Mouse (Mus musculus) heart, embryonic 15.5 days (tissue): ENCODE measurements around the gene Gm29666. TPM values are rescaled to one million over a fixed set of nuclear protein-coding genes. Genes with fewer than 3 reads are reported as not detected.

Source experiments
- ATAC-seq: fragments of 200-750 bp; cut with Nextera tagmentation; replicated peaks from 2 replicates; pipeline ENCODE4 v1.8.0; 2017; ENCODE audit warnings: low read depth, moderate TSS enrichment; ENCODE audit not compliant: insufficient number of reproducible peaks, insufficient read depth, low FRiP score
- H3K27ac ChIP-seq: fragments of 300-500 bp; sonication (generic); 2 replicates; pipeline ENCODE4 v1.5.1; 2015; ENCODE audit warnings: mild to moderate bottlenecking, inconsistent platforms
- H3K27me3 ChIP-seq: fragments of 300-500 bp; sonication (generic); 2 replicates; pipeline ENCODE4 v1.6.1; 2015; ENCODE audit warnings: inconsistent platforms
- H3K36me3 ChIP-seq: fragments of 300-500 bp; sonication (generic); 2 replicates; pipeline ENCODE4 v1.6.1; 2015; ENCODE audit warnings: mild to moderate bottlenecking, inconsistent platforms
- H3K4me1 ChIP-seq: fragments of 300-500 bp; sonication (generic); replicated peaks from 2 replicates; pipeline ENCODE4 v1.6.1; 2015; ENCODE audit warnings: inconsistent platforms
- H3K4me2 ChIP-seq: fragments of 300-500 bp; sonication (generic); 2 replicates; pipeline ENCODE4 v1.6.1; 2015; ENCODE audit warnings: inconsistent platforms, mild to moderate bottlenecking, moderate library complexity
- H3K4me3 ChIP-seq: fragments of 300-500 bp; sonication (generic); 2 replicates; pipeline ENCODE4 v1.5.1; 2015; ENCODE audit warnings: mild to moderate bottlenecking, inconsistent platforms
- H3K9ac ChIP-seq: fragments of 300-500 bp; sonication (generic); 2 replicates; pipeline ENCODE4 v1.6.1; 2015; ENCODE audit warnings: mild to moderate bottlenecking, inconsistent platforms
- H3K9me3 ChIP-seq: fragments of 300-500 bp; sonication (generic); replicated peaks from 2 replicates; pipeline ENCODE4 v1.6.1; 2016; ENCODE audit warnings: inconsistent platforms
- WGBS: fragments of 180-500 bp; shearing (Covaris S2); methylation state at CpG from one replicate; pipeline ENCODE4 v1.1.7; 2015; ENCODE audit warnings: mixed read lengths; 5-methylcytosine and 5-hydroxymethylcytosine counted together
- polyA plus RNA-seq: library from polyadenylated mRNA; unstranded; fragments of >200 nt; fragmentation: Nextera tagmentation; extraction: Ambion mirVana; gene quantifications from 2 replicates; pipeline ENCODE4 v1.2.1, GENCODE M21; 2015

Gm29666 gene
- 0.38 and 0.40 TPM in 2 replicates for polyA plus RNA-seq

DNA sequence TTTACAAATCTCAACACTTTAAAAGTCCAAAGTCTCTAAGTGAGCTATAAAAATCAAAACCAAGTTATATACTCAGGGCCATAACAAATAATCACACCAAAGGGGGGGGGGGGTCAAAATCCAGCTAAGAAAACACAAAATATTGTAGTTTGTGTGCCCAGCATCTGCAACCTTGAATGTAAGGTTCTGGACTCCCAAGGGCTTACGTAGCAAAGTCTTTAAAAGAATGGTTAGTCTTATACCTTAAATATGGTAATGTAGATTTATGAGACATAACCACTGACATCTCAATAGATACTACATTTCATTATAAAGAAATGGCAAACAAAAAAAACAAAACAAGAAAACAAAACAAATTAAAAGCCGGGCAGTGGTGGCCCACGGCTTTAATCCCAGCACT, at the start of gene Gm29666:
TSS of gene Gm29666 (minus strand) at position 101 of the 400 bp plus-strand sequence.
- no peak within 1 kb of the TSS for H3K4me3 ChIP-seq
- no peaks in the 10 kb centered on the region for H3K9me3 ChIP-seq
- ATAC-seq = no peak
- no peak within 1 kb of the TSS for H3K4me2 ChIP-seq
- 92% methylated on average over 3 of the region's 3 CpGs for WGBS
- H3K36me3 ChIP-seq = no peaks in the 10 kb centered on the region
- peaks cover 18% of the 10 kb centered on the region for H3K4me1 ChIP-seq
- no peaks in the 10 kb centered on the region for H3K27me3 ChIP-seq
- no peak within 1 kb of the TSS for H3K27ac ChIP-seq
- H3K9ac ChIP-seq = no peak within 1 kb of the TSS

DNA sequence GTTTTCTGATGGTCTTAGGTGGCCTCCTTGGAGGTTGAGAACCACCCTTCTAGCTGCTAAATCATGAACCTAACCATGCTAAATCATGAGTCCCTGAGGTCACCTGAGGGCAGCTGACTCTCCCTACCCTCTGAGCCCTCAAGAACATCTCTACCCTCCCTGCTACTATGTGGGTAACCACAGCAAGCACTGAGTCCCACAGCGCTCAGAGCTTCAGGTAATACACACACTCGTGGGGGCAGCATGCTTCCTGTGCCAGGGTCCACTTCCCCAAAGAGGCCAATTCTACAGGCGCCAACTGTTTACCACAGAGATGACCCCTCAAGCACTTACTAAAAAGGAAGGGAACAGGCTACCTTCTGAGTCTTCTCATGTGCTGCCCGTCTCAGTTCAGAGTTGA, 48.7 kb upstream of the Gm29666 start:
- WGBS = 72% methylated on average over 4 of the region's 4 CpGs
- no peak for ATAC-seq
- Histone ChIP-seq H3K4me3 (no peak overlapping the region), H3K27ac (no peak overlapping the region), H3K27me3 (no peaks in the 10 kb centered on the region), H3K4me2 (no peak overlapping the region), H3K4me1 (no peaks in the 10 kb centered on the region), H3K36me3 (no peaks in the 10 kb centered on the region), H3K9me3 (no peaks in the 10 kb centered on the region), H3K9ac (no peak overlapping the region)

DNA sequence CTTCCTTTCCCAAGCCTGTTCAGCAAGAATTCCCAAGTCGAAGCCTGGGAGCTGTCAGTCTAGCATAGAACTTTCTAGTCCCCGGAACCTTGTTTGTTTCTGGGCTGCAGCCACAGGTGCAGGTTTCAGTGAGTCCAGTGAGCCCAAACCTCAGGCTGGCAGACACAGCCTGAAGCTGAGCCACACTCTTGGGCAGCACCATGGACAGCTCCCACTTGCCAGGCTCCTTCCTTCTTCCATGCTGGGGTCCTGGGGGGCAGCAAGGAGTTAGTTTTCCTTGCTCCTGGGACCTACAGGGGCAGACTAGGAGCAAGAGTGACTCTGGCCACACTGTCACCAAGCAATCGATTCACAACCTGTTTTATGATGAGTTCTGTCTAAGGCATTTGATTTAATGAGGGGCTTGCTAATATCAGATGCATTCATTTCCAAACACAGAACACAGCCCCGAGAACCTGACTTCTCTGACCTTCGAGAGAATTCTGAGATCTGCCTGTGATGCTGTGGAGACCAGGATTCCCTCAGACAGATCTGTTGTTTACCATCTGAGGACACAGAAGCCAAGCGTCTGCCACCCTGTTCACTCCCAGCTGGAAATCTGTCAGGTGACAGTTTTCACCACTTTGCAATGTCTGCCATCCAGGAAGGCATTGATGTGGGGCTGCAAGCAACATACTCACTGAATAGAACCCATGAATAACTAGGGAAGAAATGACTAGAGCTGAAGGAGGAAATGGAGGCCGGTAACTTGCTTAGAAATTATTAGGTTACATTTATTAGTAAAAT, 45.9 kb upstream of the Gm29666 start:
- H3K27ac ChIP-seq = no peak overlapping the region
- H3K4me2 ChIP-seq = no peak overlapping the region
- H3K4me1 ChIP-seq = no peaks in the 10 kb centered on the region; the same call in 1 of the 2 replicates
- ATAC-seq = no peak
- H3K27me3 ChIP-seq = no peaks in the 10 kb centered on the region
- H3K9ac ChIP-seq = no peak overlapping the region
- no peaks in the 10 kb centered on the region for H3K36me3 ChIP-seq
- no peaks in the 10 kb centered on the region for H3K9me3 ChIP-seq
- no peak overlapping the region for H3K4me3 ChIP-seq
- 47% methylated on average over 7 of the region's 7 CpGs for WGBS

DNA sequence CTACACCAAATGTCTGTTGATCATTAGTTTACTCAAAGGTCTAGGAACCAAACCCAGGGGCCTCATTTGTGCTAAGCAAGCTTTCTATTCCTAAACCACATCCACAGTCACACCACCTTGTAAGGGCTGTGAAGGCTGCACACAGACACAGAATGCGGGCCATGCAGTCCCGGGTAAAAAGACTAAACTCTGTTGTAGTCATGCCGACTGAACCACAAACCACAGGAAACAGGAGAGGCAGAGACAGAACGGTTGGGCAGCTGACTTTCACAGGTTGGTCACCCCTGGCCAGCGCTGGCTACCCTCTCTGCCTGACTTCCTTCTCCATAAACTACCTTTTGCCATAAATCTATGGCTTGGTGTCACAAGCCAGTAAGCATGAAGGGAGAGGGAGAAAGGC, 44.9 kb upstream of the Gm29666 start:
- WGBS = 74% methylated on average over 5 of the region's 5 CpGs
- Histone ChIP-seq H3K4me1 (no peaks in the 10 kb centered on the region; the same call in 1 of the 2 replicates), H3K9me3 (no peaks in the 10 kb centered on the region)

DNA sequence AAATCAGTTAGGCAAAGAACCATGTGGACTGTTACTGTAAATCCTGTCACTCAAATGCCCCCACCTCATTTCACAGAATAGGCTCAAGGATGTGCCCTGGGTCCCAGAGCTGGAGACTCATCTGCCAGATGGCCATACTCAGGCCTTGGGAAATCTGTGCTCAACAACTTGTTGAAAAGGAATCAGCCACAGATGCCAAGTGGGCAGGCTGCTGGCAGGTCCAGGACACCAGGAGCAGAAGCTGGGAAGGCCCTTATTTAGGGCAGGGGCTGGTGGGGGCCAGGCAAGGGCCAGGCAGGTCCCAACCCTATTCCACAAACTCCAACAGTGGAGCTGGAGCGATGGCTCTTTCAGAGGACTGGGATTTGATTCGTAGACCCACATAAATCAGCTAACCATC, 42.7 kb upstream of the Gm29666 start:
- H3K27ac ChIP-seq = no peak overlapping the region
- 81% methylated on average over 2 of the region's 2 CpGs for WGBS
- no peaks in the 10 kb centered on the region for H3K27me3 ChIP-seq
- H3K9me3 ChIP-seq = no peaks in the 10 kb centered on the region
- no peaks in the 10 kb centered on the region for H3K36me3 ChIP-seq
- no peaks in the 10 kb centered on the region; the same call in none of the 2 replicates for H3K4me1 ChIP-seq
- no peak overlapping the region for H3K9ac ChIP-seq
- no peak for ATAC-seq
- H3K4me3 ChIP-seq = no peak overlapping the region
- no peak overlapping the region for H3K4me2 ChIP-seq

More for the DNA sequence above, 44.9 kb upstream of the Gm29666 start:
- no peak overlapping the region for H3K4me3 ChIP-seq
- H3K9ac ChIP-seq = no peak overlapping the region
- H3K27ac ChIP-seq = no peak overlapping the region
- H3K27me3 ChIP-seq = no peaks in the 10 kb centered on the region
- ATAC-seq = no peak
- H3K36me3 ChIP-seq = no peaks in the 10 kb centered on the region
- no peak overlapping the region for H3K4me2 ChIP-seq

DNA sequence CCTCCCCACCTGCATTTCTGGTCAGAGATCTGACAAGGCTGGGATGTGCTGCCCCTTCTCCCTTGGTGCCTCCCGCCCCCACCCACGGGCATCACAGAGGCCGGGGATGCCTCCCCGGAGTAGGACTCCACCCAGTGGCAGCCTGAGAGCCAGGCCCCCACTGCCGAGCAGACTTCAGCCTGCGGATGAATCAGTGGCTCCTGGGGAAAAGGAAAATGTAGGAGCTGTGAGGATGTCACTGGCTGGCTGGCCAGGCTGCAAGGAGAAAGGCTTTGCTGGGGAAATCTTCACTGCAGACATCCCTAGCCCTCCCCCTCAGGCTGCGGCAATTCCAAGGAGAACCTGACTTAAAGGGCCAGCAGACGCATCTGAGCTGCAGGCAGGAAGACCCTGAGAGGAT, 40.9 kb upstream of the Gm29666 start:
- H3K27ac ChIP-seq = no peak overlapping the region
- ATAC-seq = no peak
- no peak overlapping the region for H3K4me2 ChIP-seq
- no peaks in the 10 kb centered on the region; the same call in none of the 2 replicates for H3K4me1 ChIP-seq
- no peak overlapping the region for H3K4me3 ChIP-seq
- 35% methylated on average over 8 of the region's 8 CpGs for WGBS
- no peaks in the 10 kb centered on the region for H3K27me3 ChIP-seq
- H3K36me3 ChIP-seq = no peaks in the 10 kb centered on the region
- H3K9me3 ChIP-seq = no peaks in the 10 kb centered on the region
- no peak overlapping the region for H3K9ac ChIP-seq

DNA sequence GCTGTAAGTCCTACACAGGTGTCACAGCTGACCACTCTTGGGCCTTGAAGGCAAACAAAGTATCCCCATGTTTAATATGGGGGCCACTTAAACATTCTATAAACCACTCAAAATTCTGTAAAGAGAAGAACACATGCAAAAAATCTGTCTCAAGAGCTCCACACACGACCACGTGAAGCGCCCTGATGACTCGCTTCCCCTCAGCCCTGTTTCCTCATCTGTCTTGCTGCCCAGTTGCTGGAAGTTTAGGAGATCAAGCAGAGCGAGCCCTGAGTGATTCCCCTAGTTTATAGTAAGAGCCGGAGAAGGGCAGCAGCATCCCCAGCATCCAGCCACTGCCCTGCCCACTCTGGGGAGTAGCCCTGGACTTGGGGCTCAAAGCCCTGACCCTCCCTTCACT, 40.1 kb upstream of the Gm29666 start:
- H3K4me2 ChIP-seq = no peak overlapping the region
- 79% methylated on average over 6 of the region's 6 CpGs for WGBS
- H3K36me3 ChIP-seq = no peaks in the 10 kb centered on the region
- no peaks in the 10 kb centered on the region; the same call in none of the 2 replicates for H3K4me1 ChIP-seq
- no peak overlapping the region for H3K4me3 ChIP-seq
- no peak for ATAC-seq
- H3K9me3 ChIP-seq = no peaks in the 10 kb centered on the region
- H3K27ac ChIP-seq = no peak overlapping the region
- H3K9ac ChIP-seq = no peak overlapping the region
- H3K27me3 ChIP-seq = no peaks in the 10 kb centered on the region

DNA sequence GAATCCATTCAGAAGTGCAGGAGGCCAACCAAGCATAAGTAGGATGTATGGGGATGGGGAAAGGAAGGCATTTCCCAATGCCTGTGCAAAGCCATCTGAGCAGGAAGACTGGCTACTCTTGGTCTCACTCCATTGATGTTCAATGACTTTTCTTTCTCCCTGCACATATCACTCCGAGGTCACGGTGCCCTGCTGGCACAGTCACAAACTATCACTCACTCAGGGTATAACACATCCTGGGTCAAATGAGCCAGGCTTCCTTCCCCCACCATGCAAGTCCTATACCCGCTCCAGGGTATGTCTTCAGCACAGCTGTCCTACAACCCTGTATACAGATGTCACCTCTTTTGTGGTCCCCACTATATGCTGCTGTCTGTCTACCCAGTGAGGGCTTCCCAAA, 38.5 kb upstream of the Gm29666 start:
- no peak overlapping the region for H3K27ac ChIP-seq
- 91% methylated on average over 3 of the region's 3 CpGs for WGBS
- H3K9ac ChIP-seq = no peak overlapping the region
- 0 out of 2 replicates have a peak, but pooled peaks cover 4% of the 10 kb centered on the region for H3K36me3 ChIP-seq
- no peak overlapping the region for H3K4me3 ChIP-seq
- no peak overlapping the region for H3K4me2 ChIP-seq
- no peak for ATAC-seq
- H3K4me1 ChIP-seq = no peaks in the 10 kb centered on the region; the same call in none of the 2 replicates
- no peaks in the 10 kb centered on the region for H3K27me3 ChIP-seq
- H3K9me3 ChIP-seq = no peaks in the 10 kb centered on the region

DNA sequence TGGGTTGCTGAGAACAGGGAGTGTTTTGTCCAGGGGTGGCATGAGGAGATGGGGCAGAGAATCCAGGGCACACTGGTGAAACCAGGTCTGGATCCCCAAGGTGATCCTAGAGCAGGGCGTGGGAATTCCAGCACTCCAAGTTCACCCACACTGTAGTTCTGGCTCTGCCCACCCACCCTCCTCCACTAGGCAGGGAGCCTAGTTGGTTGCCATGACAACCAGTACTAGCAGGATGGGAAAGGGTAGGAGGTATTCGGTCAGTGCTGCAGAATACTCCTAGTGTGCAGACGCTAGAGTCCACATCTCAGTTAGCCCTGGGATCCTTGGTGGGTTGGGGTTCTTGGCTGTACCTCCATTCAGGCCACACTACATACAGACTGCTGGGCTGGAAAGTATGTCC, 38.0 kb upstream of the Gm29666 start:
- WGBS = 59% methylated on average over 3 of the region's 3 CpGs
- no peak overlapping the region for H3K4me3 ChIP-seq
- no peak overlapping the region for H3K9ac ChIP-seq
- no peak overlapping the region for H3K27ac ChIP-seq
- H3K36me3 ChIP-seq = peaks cover 4% of the 10 kb centered on the region; the same call in 1 of the 2 replicates
- no peaks in the 10 kb centered on the region for H3K9me3 ChIP-seq
- no peaks in the 10 kb centered on the region for H3K27me3 ChIP-seq
- 0 out of 2 replicates have a peak, but pooled peaks have one; percentile 36 for ATAC-seq
- H3K4me1 ChIP-seq = no peaks in the 10 kb centered on the region; the same call in none of the 2 replicates
- no peak overlapping the region for H3K4me2 ChIP-seq

DNA sequence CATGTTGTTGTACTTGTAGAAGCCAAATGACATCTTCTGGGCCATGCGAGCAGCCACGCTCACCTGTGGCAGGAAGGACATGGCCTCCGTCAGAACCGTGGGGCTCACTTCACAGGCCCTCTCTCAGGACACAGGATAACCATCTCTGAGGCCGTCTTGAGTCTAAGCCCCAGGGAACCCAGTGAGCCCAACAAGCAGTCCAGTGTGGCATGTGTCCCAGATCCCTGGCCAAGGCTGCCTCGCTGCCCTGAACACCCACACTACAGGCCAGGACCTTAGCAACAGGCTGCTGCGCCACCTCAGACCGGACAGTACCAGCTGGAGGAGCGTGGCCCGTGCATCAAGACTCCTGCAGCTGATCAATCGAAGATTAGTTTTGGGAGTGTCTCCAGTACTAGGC, 33.4 kb upstream of the Gm29666 start:
- 90% methylated on average over 11 of the region's 11 CpGs for WGBS
- ATAC-seq = no peak
- peaks cover 15% of the 10 kb centered on the region; the same call in 1 of the 2 replicates for H3K36me3 ChIP-seq

DNA sequence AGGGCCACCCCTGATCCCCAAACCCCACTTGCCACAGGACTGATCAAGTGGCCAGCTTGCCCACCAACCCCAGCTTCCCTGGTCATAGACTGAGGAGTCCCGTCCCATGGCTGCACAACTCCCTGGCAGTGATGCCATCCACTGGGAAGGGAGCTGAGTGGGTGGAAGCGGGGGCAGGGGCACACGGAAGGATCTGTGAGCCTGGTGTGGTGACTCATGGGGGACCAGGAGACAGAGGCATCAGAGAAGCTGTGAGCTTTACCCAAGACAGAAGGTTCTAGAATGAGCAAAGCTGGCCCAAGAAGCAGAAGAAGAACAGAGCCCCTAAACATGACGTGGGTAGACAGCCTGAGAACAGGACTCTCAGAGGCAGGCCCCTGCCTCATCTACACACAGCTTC, 30.2 kb upstream of the Gm29666 start:
- H3K27me3 ChIP-seq = no peaks in the 10 kb centered on the region
- H3K4me1 ChIP-seq = peaks cover 10% of the 10 kb centered on the region
- H3K27ac ChIP-seq = no peak overlapping the region
- no peak for ATAC-seq
- H3K4me2 ChIP-seq = no peak overlapping the region
- H3K36me3 ChIP-seq = peaks cover 15% of the 10 kb centered on the region; the same call in 1 of the 2 replicates
- 84% methylated on average over 4 of the region's 4 CpGs for WGBS
- H3K9me3 ChIP-seq = no peaks in the 10 kb centered on the region
- no peak overlapping the region for H3K9ac ChIP-seq
- no peak overlapping the region for H3K4me3 ChIP-seq

More for the DNA sequence above, 33.4 kb upstream of the Gm29666 start:
- H3K4me2 ChIP-seq = no peak overlapping the region
- H3K4me1 ChIP-seq = peaks cover 10% of the 10 kb centered on the region
- no peak overlapping the region for H3K9ac ChIP-seq
- no peaks in the 10 kb centered on the region for H3K9me3 ChIP-seq
- H3K27me3 ChIP-seq = no peaks in the 10 kb centered on the region
- no peak overlapping the region for H3K27ac ChIP-seq
- no peak overlapping the region for H3K4me3 ChIP-seq

DNA sequence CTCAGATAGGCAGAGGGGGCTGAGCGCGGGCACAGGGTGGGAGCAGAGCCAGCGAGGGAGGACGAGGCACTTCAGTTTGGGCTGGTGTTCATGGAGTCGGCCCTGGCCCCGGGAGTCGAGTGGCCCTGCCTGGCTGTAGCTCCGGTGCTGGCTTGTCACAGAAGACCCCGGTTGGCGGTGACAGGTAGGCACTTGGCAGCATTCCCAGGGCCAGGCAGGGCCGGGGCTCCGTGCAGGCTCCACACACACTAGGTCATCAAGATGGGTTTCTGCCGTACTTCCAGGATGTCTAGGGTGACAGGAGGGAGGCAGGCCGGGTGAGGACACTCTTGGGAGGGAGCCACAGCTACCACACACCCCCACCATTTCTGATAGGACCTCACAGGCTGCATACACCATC, 29.2 kb upstream of the Gm29666 start:
- no peak overlapping the region for H3K9ac ChIP-seq

More for the DNA sequence above, 29.2 kb upstream of the Gm29666 start:
- Histone ChIP-seq H3K27ac (no peak overlapping the region), H3K36me3 (peaks cover 15% of the 10 kb centered on the region; the same call in 1 of the 2 replicates), H3K4me1 (peaks cover 17% of the 10 kb centered on the region), H3K4me2 (no peak overlapping the region), H3K9me3 (no peaks in the 10 kb centered on the region), H3K27me3 (no peaks in the 10 kb centered on the region), H3K4me3 (no peak overlapping the region)
- 0 out of 2 replicates have a peak, but pooled peaks have one; percentile 32 for ATAC-seq
- WGBS = 33% methylated on average over 14 of the region's 14 CpGs
